Mouse (Mus musculus) left cerebral cortex, adult 11 months (tissue): ENCODE data around the gene Nxpe3.
A peak's percentile ranks its signal among the peaks of the same experiment; 100 is the strongest.
"Not testable (repeated sequence)": the region's sequence is repeated elsewhere in the genome, so short reads cannot be mapped to it uniquely, and the experiment has no call there.

Source experiments
- DNase-seq: peaks from one replicate; pipeline ENCODE4 v3.0.0; 2022; ENCODE audit warnings: low spot score

Gene Nxpe3

GRCm38 (mm10) chr16:55837653-55838052 lies 57.4 kb downstream of the Nxpe3 start:
- DNase-seq: not testable (repeated sequence)

- DNase-seq: no peak
Measured at GRCm38 (mm10) chr16:55837168-55837567, 57.9 kb downstream of the Nxpe3 start.

DNA sequence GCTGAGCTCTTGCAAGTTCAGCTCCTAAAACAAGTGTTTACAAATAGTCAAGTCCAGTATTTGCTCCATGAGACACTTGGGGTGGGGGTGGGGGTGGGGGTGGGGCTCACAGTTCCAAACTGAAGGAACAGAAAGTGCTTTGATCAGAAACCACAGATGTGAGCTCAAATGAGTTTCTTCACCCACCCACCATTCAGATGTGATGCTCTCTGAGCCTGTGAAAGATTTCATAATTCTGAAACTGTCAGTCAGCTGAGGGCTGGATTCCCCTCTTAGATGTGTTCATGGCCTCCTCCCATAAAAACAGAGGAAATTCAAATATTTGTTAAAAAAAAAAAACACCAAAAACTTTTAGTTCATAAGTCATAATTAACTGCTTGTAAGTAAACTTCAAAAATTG lies 59.3 kb downstream of the Nxpe3 start:
- no peak for DNase-seq

DNA sequence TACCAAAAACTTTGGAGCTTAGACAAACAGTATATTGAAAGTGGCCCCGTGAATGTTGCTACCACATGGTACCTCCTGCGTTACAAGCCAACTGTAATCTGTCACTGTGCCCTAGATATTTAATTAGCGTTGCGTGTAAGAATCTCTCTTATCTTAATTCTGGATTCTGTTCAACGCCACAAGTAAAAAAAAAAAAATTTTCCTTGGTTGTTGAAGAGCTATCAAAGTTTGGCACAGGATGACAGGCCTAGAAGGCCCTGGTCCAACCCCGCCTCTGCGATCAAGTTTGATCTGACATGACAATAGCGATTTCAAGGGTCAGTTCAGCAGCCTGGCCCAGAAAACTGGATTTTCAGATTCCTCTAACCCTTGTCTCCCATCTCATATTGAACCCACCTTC lies 62.5 kb downstream of the Nxpe3 start:
- DNase-seq: no peak

GRCm38 (mm10) chr16:55832040-55832439 lies 63.0 kb downstream of the Nxpe3 start:
- DNase-seq: no peak

- DNase-seq: no peak
Measured at GRCm38 (mm10) chr16:55831451-55831850, 63.6 kb downstream of the Nxpe3 start.

DNA sequence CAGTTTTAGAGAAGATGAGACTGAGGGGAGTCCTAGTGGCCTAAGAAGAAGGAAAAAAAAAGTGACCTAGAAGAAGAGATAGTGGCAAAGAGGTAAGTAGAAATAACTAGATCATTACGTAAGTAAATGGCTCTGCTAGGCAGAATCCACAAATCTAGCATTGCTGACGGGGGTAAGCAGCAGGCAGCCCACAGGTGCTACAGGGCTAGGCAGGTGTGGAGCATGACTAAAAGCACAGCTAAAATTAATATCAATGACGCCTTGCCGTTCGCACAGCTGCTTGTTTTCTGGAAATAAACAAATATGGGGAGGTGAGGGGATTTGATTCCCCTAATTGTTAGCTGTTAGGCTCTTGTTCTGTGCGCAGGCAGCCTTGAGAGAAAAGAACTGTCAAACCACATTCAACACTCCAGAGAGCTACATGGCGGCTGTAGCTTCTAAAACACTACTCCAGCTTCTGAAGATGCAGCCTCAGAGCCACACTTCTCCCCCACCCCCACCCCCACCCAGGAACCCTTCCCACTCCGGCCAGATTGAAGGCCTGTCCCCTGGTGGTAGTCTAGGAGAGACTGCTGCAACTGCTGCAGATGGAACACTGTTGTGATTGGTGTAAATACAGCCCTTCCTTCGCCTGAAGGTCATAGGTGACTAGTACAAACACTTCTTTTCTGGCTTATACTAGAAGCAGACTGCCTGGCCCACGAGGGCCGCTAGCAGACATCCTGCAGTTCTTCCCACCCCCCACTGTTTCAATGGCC lies 71.5 kb downstream of the Nxpe3 start:
- DNase-seq: no peak

DNA sequence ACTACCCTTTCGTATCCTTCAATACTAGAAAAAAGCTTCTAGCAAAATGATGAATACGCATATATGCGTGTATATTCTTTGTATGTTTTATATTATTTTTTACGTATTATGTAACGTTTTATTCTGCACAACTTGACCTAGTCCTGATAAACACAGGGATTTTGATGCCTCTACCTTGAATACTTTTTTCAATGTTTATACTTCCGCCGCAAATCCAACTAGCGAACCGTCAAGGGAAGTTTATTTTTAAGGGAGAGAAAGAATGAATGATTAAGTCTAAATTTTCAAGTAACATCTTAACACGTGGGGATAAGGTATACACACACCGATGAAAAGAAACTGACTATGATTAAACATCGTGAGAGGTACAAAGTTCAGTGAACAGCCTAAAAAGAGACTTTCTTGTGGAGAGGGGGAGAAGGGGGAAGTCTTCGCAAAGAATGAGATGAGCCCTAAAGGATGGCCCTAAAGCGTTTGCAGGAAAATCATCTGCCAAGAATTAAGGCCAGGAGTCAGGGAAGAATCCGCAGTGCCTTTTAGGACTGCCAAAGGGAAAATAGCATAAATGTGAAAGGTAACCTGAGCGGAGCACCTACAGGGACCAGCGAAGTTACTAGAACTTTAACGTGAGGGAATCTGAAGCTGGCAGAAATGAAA lies 72.2 kb downstream of the Nxpe3 start:
- no peak for DNase-seq

DNA sequence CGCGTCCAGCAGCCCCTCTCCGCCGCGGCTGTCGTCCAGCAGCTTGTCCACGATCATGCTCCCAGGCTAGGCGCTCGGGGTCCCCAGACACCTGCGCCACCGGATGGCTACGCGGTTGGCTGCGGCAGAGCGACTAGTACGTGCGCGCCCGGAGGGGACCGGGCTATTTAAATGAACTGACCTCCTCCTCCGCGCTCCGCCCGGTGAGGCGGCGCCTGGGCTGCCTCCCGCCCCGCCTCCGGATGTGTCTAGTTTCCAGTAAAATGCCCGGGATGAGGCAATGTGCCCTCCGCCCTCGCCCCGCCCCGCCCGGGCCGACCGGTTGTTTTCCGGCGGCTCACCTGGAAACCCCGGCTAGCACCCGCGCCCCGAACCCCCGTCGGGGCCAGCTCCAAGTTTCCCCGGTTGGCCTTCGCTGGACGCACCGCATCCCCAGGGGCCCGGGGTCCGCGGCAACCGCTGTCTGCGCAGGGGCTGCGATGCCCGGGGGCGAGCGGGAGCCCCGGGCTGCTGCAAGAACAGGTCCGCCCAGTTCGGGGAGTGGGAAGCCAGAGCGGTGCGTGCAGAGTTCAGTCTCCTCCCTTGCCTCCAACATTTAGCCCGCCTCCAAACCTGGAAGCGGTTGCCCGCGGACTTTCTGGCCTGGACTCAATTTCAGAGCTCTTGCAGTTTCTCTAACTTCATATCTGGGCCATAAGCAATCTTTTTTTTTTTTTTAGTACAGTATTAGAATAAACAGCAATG lies 72.9 kb downstream of the Nxpe3 start:
- peak; percentile 78 for DNase-seq

DNA sequence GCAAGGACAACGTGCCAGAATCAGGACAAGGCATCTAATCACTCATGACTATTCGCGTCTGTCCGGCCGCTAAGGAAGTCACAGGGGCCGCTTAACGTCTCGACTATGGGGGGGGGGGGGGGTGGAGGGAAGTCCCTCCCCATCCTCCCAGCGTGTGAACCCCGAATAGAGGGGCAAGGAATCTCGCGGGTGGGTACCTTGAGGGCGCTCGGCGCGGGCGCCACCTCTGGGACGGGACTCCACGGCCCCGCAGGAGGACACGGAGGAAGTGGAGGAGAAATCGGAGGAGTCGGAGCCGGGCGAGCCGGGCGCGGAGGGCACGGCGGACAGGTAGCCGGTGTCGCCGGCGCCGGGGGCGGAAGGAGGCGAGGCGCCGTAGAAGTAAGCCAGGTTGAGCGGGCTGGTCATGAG lies 73.5 kb downstream of the Nxpe3 start:
- DNase-seq: no peak

GRCm38 (mm10) chr16:55820916-55821570 lies 74.0 kb downstream of the Nxpe3 start:
- DNase-seq: no peak

DNA sequence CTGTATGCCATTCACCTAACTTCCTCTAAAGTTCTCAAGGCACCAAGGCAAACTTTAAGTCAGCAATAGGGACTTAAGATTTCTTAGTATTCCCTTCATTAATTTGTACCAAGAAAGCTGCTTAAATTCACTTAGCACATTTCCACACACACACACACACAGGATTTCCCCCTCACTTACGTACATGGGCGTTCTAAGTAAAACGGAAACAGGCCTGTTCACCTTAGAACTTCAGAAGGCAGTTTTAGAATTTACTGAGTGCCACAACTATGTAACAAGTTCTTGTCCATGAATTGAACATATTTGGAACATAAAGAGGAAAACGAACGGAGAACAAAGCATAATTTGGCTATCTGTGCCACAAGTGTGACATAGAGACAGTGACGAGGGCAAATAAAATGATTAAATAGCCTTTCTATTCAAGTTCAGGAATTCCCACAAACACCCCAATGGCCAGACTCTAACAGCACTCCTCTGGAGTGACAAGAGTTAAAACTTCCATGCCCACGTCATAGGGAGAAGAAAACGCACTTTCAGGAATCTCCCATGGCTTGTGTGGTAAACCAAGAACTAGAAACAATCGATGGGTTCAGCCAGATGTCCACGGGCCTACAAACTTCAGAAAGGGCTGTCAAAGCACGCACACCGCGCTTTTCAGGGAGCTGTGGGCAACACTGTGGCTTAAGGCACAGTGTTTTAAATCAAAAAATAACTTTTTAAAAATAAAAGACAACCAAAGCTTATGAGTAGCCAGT lies 74.7 kb downstream of the Nxpe3 start:
- DNase-seq: no peak

DNA sequence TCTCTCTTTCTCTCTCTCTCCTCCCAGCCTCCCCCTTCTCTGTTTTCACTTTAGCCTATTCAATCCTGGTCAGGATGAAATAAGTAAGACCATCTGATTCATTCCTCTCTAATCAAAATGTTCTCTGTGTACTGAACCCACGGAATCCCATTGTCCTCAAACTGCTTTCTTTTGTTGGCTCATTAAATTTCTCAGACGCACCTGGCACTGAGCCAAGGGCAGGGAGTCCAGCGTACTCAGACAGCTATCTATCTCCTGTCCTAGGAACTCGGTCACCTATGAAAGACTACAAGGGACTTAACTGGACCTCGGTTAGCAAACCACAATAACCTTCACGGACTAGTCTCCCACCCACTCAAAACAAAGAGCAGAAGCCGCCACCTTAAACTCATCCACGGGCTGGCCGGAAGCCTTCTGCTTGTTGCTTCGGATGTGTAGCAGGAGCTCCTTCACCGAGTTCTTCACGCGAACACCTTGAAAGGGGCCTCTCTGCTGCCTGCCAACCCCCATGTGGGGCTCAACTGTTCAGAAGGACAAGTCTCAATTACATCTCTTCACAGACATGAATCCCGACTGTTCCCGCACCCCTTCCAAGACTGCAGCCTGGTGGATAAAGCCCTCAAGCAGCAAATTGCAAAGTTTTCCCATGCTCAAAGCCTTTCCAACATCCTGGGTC lies 75.8 kb downstream of the Nxpe3 start:
- no peak for DNase-seq

GRCm38 (mm10) chr16:55817717-55818515 lies 77.2 kb downstream of the Nxpe3 start:
- DNase-seq: no peak

DNA sequence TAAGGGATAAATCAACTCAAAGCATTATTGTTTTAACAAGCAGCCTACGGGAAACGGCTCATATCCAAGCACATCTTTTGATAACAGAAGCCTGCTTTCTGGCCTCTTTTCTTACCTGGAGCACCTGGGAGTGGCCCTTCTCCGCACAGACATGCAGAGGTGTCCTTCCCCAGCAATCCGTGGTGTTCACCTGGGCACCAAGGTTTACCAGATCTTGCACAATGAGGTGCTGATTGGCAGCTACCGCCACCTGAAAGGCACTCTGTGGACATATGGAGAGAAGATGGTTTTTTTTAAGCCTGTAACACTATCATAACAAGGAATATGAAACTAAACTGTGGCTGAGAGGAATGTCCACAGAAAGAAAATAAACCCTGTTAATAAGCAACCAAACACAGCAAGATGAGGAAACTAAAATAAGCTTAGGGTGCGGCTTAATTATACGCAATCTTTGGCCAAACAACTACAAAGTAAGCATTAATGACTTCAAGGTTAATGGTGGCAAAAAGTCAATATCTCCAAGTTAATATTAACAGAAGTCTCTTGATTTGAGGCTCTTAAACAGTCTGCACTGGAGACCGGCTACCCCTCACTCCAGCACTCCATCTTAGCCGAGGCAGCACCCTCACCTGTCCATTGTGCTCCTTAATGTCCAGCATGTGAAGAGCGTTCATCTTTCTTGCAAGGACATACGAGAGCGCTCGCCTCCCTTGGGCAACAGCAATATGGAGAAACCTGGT lies 78.7 kb downstream of the Nxpe3 start:
- DNase-seq: no peak

GRCm38 (mm10) chr16:55815466-55815865 lies 79.6 kb downstream of the Nxpe3 start:
- DNase-seq: no peak

GRCm38 (mm10) chr16:55814686-55815085 lies 80.4 kb downstream of the Nxpe3 start:
- no peak for DNase-seq

- no peak for DNase-seq
Measured at GRCm38 (mm10) chr16:55813916-55814315, 81.2 kb downstream of the Nxpe3 start.

DNA sequence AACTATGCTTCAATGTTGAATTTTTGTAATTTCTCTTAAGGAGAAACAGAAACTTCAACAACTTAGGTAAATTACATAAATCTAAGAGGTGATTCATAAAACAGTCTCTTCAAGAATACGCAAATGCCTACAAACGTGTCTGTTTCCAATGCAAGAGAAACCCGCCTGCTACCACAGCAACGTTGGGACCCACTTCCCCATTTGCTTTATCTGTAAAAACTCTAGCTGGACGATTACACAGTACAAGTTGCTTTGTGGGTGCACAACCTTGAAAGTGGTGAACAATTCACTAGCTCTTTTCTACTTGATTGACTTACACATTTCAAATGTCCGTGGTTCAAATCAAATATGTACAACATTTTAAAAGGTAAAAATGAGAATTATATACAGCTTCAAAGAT lies 83.3 kb downstream of the Nxpe3 start:
- DNase-seq: no peak
